Mouse (Mus musculus) midbrain, embryonic 16.5 days (tissue): ENCODE measurements around the gene Aup1. TPM values are rescaled to one million over a fixed set of nuclear protein-coding genes. Genes with fewer than 3 reads are reported as not detected.

ENCODE experiments used
- ATAC-seq: fragments of 200-750 bp; cut with Nextera tagmentation; 2 replicates; pipeline ENCODE4 v1.8.0; 2017; ENCODE audit warnings: moderate TSS enrichment
- H3K27ac ChIP-seq: fragments of 300-500 bp; sonication (generic); 2 replicates; pipeline ENCODE4 v1.5.1; 2014; ENCODE audit warnings: mild to moderate bottlenecking, low read length, mixed read lengths
- H3K27me3 ChIP-seq: fragments of 300-500 bp; sonication (generic); 2 replicates; pipeline ENCODE4 v1.6.1; 2014; ENCODE audit warnings: low read depth, low read length, mixed read lengths; ENCODE audit not compliant: control insufficient read depth, insufficient read depth
- H3K36me3 ChIP-seq: fragments of 300-500 bp; sonication (generic); 2 replicates; pipeline ENCODE4 v1.6.1; 2014; ENCODE audit warnings: mild to moderate bottlenecking, low read length, moderate library complexity, mixed read lengths; ENCODE audit not compliant: control insufficient read depth, insufficient read depth
- H3K4me1 ChIP-seq: fragments of 300-500 bp; sonication (generic); 2 replicates; pipeline ENCODE4 v1.6.1; 2014; ENCODE audit warnings: mild to moderate bottlenecking, low read length, mixed read lengths; ENCODE audit not compliant: control insufficient read depth, insufficient read depth
- H3K4me2 ChIP-seq: fragments of 300-500 bp; sonication (generic); 2 replicates; pipeline ENCODE4 v1.6.1; 2014; ENCODE audit warnings: mild to moderate bottlenecking, low read length, mixed read lengths
- H3K4me3 ChIP-seq: fragments of 300-500 bp; sonication (generic); 2 replicates; pipeline ENCODE4 v1.5.1; 2014; ENCODE audit warnings: low read depth, mild to moderate bottlenecking, low read length, moderate library complexity, mixed read lengths
- H3K9ac ChIP-seq: fragments of 300-500 bp; sonication (generic); 2 replicates; pipeline ENCODE4 v1.6.1; 2014; ENCODE audit warnings: low read depth, low read length, mixed read lengths
- H3K9me3 ChIP-seq: fragments of 300-500 bp; sonication (generic); replicated peaks from 2 replicates; pipeline ENCODE4 v1.6.1; 2014; ENCODE audit warnings: mild to moderate bottlenecking, low read length, mixed read lengths; ENCODE audit not compliant: control insufficient read depth, poor library complexity, severe bottlenecking
- WGBS: fragments of 180-500 bp; shearing (Covaris S2); extraction: QIAGEN DNeasy Blood & Tissue Kit; methylation state at CpG from one replicate; pipeline ENCODE4 v1.1.7; 2014; 5-methylcytosine and 5-hydroxymethylcytosine counted together
- polyA plus RNA-seq: library from polyadenylated mRNA; unstranded; fragments of >200 nt; fragmentation: Nextera tagmentation; extraction: Ambion mirVana; gene quantifications from 2 replicates; pipeline ENCODE4 v1.2.1, GENCODE M21; 2015

Gene Aup1
- polyA plus RNA-seq, 1 experiment from 2014 or later, result 184 TPM

DNA sequence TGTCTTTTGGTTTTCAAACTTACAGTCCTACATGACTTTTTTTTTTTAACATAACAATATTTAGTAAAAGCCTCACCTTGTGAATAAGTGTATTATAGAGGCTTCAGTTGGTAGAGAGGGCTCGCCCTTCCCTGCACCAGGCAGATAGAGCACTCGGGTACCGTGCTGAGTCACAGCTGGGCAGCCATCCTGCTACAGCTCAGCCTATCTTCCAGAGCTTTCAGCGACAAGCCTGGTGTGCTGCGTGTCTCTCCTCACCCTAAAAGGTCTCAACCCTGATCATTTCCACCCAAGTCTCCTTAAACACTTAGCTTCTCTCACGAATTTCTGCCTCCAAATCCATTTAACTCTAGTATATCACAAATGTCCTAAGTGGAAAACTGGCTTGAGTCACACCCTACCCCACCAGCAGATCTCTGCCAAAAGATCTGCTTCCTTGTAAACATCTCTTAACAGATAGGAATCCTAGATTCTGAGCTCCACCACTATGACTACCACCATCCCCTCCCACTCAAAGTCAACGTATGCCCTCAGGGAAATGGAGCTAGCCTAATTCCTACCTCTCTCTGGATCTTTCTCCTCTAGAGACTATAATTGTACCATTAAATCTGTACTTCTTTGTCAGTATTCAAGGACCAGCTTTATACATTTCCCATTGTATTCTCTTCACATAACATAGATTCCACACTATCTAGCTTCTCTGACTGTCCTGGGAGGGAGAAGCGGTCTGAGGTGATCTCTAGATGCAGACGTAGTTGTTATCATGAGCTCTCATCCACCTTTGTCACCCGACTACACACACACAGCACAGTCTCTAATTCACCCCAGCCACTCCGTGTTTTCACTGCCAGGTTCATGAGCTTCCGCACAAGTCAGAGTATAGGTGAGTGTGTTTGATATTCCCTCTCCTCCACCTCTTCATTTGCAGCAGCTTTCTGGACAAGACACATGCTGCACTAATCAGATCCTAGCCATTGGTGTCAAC is 39.5 kb upstream of the Aup1 start:
- ATAC-seq, result no peak
- Histone ChIP-seq H3K4me2 (no peak overlapping the region), H3K27ac (no peak overlapping the region), H3K9ac (no peak overlapping the region), H3K4me3 (no peak overlapping the region), H3K36me3 (no peaks in the 10 kb centered on the region), H3K27me3 (no peaks in the 10 kb centered on the region), H3K4me1 (no peaks in the 10 kb centered on the region), H3K9me3 (no peaks in the 10 kb centered on the region)
- 82% methylated on average over 12 of the region's 12 CpGs for WGBS

- no peak for ATAC-seq
- WGBS, result 86% methylated on average over 2 of the region's 2 CpGs
- no peak overlapping the region for H3K9ac ChIP-seq
Observed at GRCm38 (mm10) chr6:83015749-83016148, 38.6 kb upstream of the Aup1 start.

GRCm38 (mm10) chr6:83017190-83017589 is 37.1 kb upstream of the Aup1 start:
- Histone ChIP-seq H3K4me2 (no peak overlapping the region), H3K27me3 (no peaks in the 10 kb centered on the region), H3K36me3 (no peaks in the 10 kb centered on the region), H3K9ac (no peak overlapping the region), H3K9me3 (no peaks in the 10 kb centered on the region), H3K27ac (no peak overlapping the region), H3K4me1 (no peaks in the 10 kb centered on the region), H3K4me3 (no peak overlapping the region)
- 72% methylated on average over 3 of the region's 3 CpGs for WGBS
- no peak for ATAC-seq

More at GRCm38 (mm10) chr6:83015749-83016148, 38.6 kb upstream of the Aup1 start:
- Histone ChIP-seq H3K4me3 (no peak overlapping the region), H3K4me1 (no peaks in the 10 kb centered on the region), H3K36me3 (no peaks in the 10 kb centered on the region), H3K27ac (no peak overlapping the region), H3K27me3 (no peaks in the 10 kb centered on the region), H3K4me2 (no peak overlapping the region), H3K9me3 (no peaks in the 10 kb centered on the region)

- WGBS, result 74% methylated on average over 3 of the region's 3 CpGs
- H3K4me2 ChIP-seq, result no peak overlapping the region
- ATAC-seq, result no peak
Observed at GRCm38 (mm10) chr6:83019044-83019443, 35.3 kb upstream of the Aup1 start.

GRCm38 (mm10) chr6:83020121-83020520 is 34.2 kb upstream of the Aup1 start:
- Histone ChIP-seq H3K27me3 (no peaks in the 10 kb centered on the region; the same call in 1 of the 2 replicates), H3K9me3 (no peaks in the 10 kb centered on the region), H3K36me3 (no peaks in the 10 kb centered on the region), H3K9ac (no peak overlapping the region), H3K4me2 (no peak overlapping the region), H3K4me3 (no peak overlapping the region), H3K27ac (no peak overlapping the region), H3K4me1 (no peaks in the 10 kb centered on the region)
- no peak for ATAC-seq
- 94% methylated on average over 6 of the region's 6 CpGs for whole genome bisulfite sequencing

More at GRCm38 (mm10) chr6:83019044-83019443, 35.3 kb upstream of the Aup1 start:
- Histone ChIP-seq H3K36me3 (no peaks in the 10 kb centered on the region), H3K4me1 (no peaks in the 10 kb centered on the region), H3K9ac (no peak overlapping the region), H3K9me3 (no peaks in the 10 kb centered on the region), H3K27ac (no peak overlapping the region), H3K27me3 (no peaks in the 10 kb centered on the region; the same call in 1 of the 2 replicates), H3K4me3 (no peak overlapping the region)

GRCm38 (mm10) chr6:83020836-83021593 is 33.3 kb upstream of the Aup1 start:
- WGBS, result 77% methylated on average over 4 of the region's 4 CpGs
- Histone ChIP-seq H3K27me3 (no peaks in the 10 kb centered on the region; the same call in 1 of the 2 replicates), H3K9ac (no peak overlapping the region), H3K4me2 (no peak overlapping the region), H3K9me3 (no peaks in the 10 kb centered on the region), H3K4me3 (no peak overlapping the region), H3K27ac (no peak overlapping the region), H3K36me3 (no peaks in the 10 kb centered on the region), H3K4me1 (no peaks in the 10 kb centered on the region)
- no peak for ATAC-seq

- ATAC-seq, result no peak
- no peaks in the 10 kb centered on the region for H3K9me3 ChIP-seq
- no peaks in the 10 kb centered on the region for H3K4me1 ChIP-seq
- H3K27me3 ChIP-seq, result no peaks in the 10 kb centered on the region; the same call in 1 of the 2 replicates
- H3K9ac ChIP-seq, result no peak overlapping the region
- no peak overlapping the region for H3K4me2 ChIP-seq
- no peaks in the 10 kb centered on the region for H3K36me3 ChIP-seq
- 92% methylated on average over 9 of the region's 9 CpGs for WGBS
- H3K4me3 ChIP-seq, result no peak overlapping the region
- H3K27ac ChIP-seq, result no peak overlapping the region
Observed at GRCm38 (mm10) chr6:83023008-83023407, 31.3 kb upstream of the Aup1 start.

DNA sequence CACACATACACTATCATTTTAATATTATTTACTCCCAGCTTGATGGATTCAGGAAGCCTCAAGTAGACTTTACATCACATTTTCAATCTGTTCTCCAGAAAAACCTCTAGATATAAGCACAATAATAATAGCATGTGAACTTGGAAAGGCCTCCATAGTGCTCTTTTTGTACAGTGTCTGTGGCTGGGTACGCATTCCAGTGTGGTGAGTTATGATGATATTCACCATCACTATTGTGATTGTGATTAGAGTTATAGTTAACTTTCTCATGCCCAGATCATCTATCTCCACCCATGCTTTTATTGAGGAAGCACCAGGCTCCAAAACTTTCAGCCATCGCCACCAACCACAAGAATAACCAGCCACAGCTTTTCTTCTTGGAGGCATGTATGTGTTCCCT is 30.5 kb upstream of the Aup1 start:
- H3K36me3 ChIP-seq, result no peaks in the 10 kb centered on the region
- no peak for ATAC-seq
- no peak overlapping the region for H3K27ac ChIP-seq
- H3K4me2 ChIP-seq, result no peak overlapping the region
- H3K9ac ChIP-seq, result no peak overlapping the region
- 93% methylated on average over 2 of the region's 2 CpGs for WGBS
- H3K4me3 ChIP-seq, result no peak overlapping the region
- H3K4me1 ChIP-seq, result no peaks in the 10 kb centered on the region
- no peaks in the 10 kb centered on the region; the same call in 1 of the 2 replicates for H3K27me3 ChIP-seq
- no peaks in the 10 kb centered on the region for H3K9me3 ChIP-seq
